Mouse (Mus musculus) bone marrow, adult 2 months (tissue): ENCODE measurements at regions not wholly inside any gene's neighbourhood (a gene's known extent, or its start where the extent isn't known, plus 50 kb on each side); places are given as distances from the start of the nearest gene placed in this dataset.

ENCODE experiments used
- H3K27ac ChIP-seq: fragments of 200-500 bp; 2 replicates; pipeline ENCODE4 v1.5.1; 2012; ENCODE audit warnings: low read depth, mild to moderate bottlenecking, control low read depth, inconsistent platforms, low read length; ENCODE audit not compliant: control insufficient read depth, poor library complexity, insufficient read depth
- H3K4me1 ChIP-seq: fragments of 200-500 bp; 2 replicates; pipeline ENCODE4 v1.6.1; 2011; ENCODE audit warnings: low read length; ENCODE audit not compliant: control insufficient read depth, insufficient read depth
- H3K4me3 ChIP-seq: fragments of 200-500 bp; replicated peaks from 2 replicates; pipeline ENCODE3; 2011; ENCODE audit warnings: mild to moderate bottlenecking, low read depth, low read length, control low read depth; ENCODE audit not compliant: control insufficient read depth
- CTCF ChIP-seq: fragments of 200-500 bp; IDR thresholded peaks from 2 replicates; pipeline ENCODE4 v1.5.1; 2011; ENCODE audit warnings: low read length, control low read depth; ENCODE audit not compliant: control insufficient read depth, insufficient read depth
- POLR2A ChIP-seq: fragments of 200-500 bp; IDR thresholded peaks from 2 replicates; pipeline ENCODE4 v1.6.1; 2011; ENCODE audit warnings: low read depth, mild to moderate bottlenecking, control low read depth, low read length, borderline replicate concordance; ENCODE audit not compliant: control insufficient read depth
- WGBS: fragments of 180-500 bp; shearing (Covaris S2); methylation state at CpG from one replicate; pipeline ENCODE4 v1.1.7; 2018; 5-methylcytosine and 5-hydroxymethylcytosine counted together

DNA sequence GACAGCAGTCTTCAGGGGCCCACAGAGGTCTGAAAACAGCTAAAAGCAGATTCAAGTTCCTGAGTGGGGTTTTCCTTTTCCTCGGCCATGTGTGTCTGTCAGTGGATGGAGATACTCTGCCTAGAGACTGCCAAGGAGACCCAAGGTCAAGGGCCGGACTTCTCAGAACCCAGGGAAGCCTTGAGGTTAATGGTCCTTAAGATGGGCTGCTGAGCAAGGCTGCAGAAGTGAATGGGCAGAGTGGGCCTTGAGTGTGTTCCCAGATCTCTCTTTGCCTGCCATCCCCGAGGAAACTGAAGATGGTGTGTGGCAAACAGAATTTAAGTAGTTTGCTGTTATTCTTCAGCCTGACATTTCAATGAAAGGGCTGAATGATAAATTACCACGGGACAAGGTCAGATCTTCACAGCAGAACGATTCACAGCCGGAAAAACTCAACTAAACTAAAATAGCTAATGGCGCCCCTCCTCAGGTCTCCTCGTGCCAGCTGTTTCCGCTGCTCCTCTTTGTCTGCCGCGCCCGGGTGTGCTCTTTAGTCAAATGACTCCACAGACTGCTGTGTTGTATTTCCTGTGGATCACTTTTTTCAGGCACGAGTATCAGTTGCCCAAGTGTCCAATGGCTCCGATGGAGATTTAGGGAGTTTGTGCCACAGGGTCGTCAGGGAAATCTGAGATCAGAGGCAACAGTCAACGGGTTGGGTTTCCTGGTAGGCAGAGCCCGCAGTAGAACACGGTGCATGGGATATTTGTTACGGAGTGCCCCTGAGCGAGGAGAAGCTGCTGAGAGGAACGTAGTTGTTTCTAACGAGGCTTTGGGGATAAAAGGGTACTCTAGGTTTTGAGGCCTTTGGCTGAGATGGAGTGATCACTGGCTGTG, 93.5 kb upstream of the Tut7 start:
- Histone ChIP-seq H3K4me1 (no peaks in the 10 kb centered on the region; the same call in 1 of the 2 replicates), H3K27ac (no peak overlapping the region), H3K4me3 (no peak overlapping the region)
- WGBS, result 82% methylated on average over 22 of the region's 22 CpGs
- TF ChIP-seq POLR2A (no peak), CTCF (no peak)

DNA sequence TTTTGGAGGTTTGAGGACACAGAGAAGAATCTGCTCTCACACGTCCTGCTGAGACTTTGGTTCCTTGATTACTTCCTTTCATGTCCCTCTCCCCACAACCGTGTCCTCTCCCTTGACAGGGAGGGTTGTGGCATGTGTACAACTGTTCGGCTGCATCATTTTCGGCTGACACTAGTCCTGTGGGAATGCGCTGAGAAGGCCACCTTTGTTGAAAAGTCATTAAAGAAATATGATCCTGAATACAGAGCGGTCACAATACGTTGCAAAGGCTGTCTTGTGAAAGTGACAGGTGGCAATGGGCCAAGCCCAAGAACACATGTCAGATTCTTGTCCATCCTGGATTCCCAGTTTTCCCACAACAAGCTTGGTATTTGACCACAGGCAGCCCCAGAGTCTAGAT, 92.8 kb upstream of the Tut7 start:
- no peak overlapping the region for H3K4me3 ChIP-seq
- 68% methylated on average over 7 of the region's 7 CpGs for WGBS
- H3K27ac ChIP-seq, result no peak overlapping the region
- H3K4me1 ChIP-seq, result no peaks in the 10 kb centered on the region; the same call in 1 of the 2 replicates
- TF ChIP-seq POLR2A (no peak), CTCF (no peak)

DNA sequence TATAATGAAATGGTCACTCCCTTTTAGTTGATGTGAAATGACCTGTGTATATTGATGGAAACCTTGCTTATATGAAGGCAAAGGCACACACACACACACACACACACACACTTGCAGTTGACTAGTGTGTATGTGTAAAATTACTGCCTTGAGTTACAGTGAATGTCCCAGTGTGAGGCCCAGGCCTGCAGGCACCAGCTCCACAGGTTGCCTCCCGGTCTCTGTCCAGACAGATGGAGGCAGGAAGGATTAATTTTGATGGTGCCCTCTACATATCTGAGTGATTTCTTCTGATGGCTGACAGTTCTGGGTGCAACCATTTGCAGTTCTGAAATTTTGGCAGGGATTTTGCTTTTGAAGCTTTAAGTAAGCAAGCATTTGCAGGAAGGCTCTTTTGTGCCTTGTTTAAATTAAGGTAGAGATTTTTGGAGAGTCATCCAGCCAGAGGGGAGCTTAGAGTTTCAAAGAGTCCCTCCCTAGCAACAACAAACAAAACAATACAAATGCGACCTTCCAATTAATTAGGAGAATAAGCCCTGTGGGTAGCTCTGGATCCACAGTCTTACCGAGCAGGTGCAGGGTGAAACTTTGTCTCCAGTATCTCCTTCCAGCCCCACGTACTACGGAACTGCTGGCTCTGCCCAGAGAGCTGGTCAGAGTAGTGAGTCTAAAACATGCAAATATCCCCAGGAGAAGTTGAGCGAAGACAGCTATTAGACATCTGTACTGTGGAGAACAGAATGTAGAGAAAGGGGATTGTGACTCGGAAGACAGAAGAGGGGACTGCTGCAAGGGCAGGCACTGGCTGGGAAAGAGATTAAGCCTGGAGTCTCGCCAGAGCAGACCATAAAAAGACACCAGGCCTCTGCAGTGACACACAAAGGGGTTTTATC, 87.5 kb upstream of the Tut7 start:
- WGBS, result 78% methylated on average over 8 of the region's 8 CpGs
- TF ChIP-seq POLR2A (no peak), CTCF (no peak)

DNA sequence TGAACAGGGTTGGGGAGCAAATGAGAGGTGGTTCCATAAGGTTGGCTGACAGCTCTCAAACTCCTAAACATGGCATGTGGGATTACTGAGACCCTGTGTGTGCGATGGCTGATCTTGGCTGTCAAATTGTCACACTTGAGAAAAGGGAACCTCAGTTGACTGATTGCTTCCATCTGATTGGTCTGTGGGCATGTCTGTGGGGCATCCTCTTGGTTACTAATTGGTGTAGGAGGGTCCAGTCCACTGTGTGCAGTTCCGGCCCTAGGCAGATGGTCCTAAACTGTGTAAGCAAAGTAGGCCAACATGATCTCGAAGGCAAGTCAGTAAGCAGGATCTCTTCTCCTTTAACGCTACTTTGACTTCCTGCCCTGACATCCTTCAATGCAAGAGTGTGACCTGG, 86.5 kb upstream of the Tut7 start:
- no peak for TF ChIP-seq CTCF
- no peak for TF ChIP-seq POLR2A
- no peaks in the 10 kb centered on the region for H3K4me1 ChIP-seq
- no peak overlapping the region for H3K27ac ChIP-seq
- no peak overlapping the region for H3K4me3 ChIP-seq
- WGBS, result 75% methylated on average over 4 of the region's 4 CpGs

More for the DNA sequence above, 87.5 kb upstream of the Tut7 start:
- H3K4me1 ChIP-seq, result no peaks in the 10 kb centered on the region
- no peak overlapping the region for H3K27ac ChIP-seq
- H3K4me3 ChIP-seq, result no peak overlapping the region

DNA sequence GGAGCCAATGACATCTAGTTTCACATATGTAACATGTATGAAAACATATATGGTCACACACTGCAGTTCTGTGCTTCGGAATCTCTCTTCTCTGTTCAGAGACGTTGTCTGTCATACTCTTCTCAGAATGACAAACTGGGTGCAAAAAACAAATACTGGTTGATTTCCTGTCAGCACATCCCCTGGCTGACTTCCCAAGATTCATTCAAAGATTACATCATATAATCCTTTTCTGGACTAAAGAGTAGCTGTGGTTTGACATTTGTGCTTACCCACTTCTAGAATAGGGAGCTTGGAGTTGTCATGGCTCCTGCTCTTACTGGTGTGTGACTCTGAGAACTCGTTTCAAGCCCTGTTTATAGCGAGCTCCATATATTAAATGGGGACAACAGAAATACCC, 85.8 kb upstream of the Tut7 start:
- Histone ChIP-seq H3K27ac (no peak overlapping the region), H3K4me1 (no peaks in the 10 kb centered on the region), H3K4me3 (no peak overlapping the region)
- 85% methylated on average over 4 of the region's 4 CpGs for WGBS
- no peak for TF ChIP-seq POLR2A
- no peak for TF ChIP-seq CTCF

DNA sequence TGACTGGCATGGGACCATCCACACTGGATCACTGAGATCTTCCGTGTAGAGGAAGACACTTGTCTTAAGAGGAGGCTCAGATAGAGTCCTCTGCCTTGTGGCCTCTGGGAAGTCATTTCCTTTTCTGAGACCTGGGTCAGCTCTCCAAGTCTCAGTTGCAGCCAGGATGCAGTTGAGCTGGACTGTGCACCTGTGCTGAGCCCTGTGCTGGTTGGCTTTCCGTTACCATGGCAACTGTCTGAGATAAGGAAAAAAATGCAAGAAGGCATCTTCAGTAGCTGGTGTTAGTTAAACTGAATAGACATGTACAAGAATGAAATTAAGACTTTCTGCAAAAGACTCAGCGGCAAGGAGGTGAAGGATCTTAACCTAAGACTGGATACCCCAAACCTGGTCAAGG, 82.5 kb upstream of the Tut7 start:
- TF ChIP-seq POLR2A (no peak), CTCF (no peak)
- no peaks in the 10 kb centered on the region for H3K4me1 ChIP-seq
- H3K27ac ChIP-seq, result no peak overlapping the region
- 87% methylated on average over 3 of the region's 3 CpGs for WGBS
- H3K4me3 ChIP-seq, result no peak overlapping the region

DNA sequence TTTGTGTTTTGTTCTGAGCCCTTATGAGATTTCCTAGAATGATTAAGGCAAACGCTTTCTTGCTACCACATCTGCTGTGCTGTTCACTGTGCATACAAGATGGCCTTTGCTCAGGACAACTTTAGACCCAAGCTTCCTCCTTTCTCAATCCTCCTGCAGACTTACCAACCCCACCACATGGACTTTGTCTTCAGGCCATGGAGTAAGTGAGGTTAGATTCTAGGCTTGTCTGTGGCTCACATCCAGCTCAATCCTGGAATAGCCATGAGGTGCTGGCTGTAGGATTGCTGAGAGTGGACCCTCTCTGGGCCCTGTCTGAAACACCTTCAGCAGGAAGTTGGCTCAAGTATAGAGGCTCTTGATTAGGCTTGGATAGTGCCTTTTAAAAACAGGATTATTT, 81.5 kb upstream of the Tut7 start:
- no peak overlapping the region for H3K4me3 ChIP-seq
- H3K27ac ChIP-seq, result no peak overlapping the region
- TF ChIP-seq POLR2A (no peak), CTCF (no peak)
- no peaks in the 10 kb centered on the region for H3K4me1 ChIP-seq
- 53% methylated on average over 1 of the region's 1 CpGs for WGBS

DNA sequence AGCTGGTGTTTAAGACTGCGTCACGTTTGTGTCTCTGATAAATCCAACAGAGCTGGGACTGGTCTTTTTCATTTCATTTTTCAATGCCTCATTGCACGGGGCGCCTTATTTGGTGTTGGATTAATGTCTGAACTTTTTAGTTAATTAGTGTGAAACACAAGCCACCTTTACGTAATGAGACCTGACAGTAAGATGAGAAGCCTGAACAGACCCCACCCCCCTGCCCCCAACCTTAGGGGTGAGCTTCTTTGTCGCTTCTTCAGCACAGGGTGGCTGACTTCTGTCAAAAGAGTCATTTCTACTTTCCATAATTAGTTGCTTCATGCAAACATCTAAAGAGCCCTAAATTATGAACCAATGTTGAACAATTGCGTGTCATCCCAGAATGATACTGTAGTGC, 76.6 kb upstream of the Tut7 start:
- H3K27ac ChIP-seq, result no peak overlapping the region
- no peak overlapping the region for H3K4me3 ChIP-seq
- TF ChIP-seq CTCF, result no peak
- TF ChIP-seq POLR2A, result no peak
- 80% methylated on average over 7 of the region's 7 CpGs for WGBS
- no peaks in the 10 kb centered on the region for H3K4me1 ChIP-seq
